In genomic region chr12:16161947-16162346, GRCm38 (mm10) we compare ENCODE assay signal across 6 mouse cellular contexts.
"Had no signal": no experiment of that assay in that cellular context is flagged by ENCODE, and none has a peak within 500 bp of the region (broad histone marks: within the 10 kb centered on the region; RNA-seq: fewer than 3 reads in every experiment).

No protein-coding gene starts in this region.

- DNase-seq: kidney, postnatal 25 days; left cerebral cortex, postnatal 4 days; lung, adult 18-20 months; lung, postnatal 36 days; right cerebral cortex, postnatal 25 days; thymus, postnatal 4 days had no signal
